Mouse (Mus musculus) c-Kit-positive CD71-positive TER-119-positive erythroid progenitor cells, embryonic 14.5 days (primary cell): ENCODE data around the gene Smr2.
"Not testable (repeated sequence)": the region's sequence is repeated elsewhere in the genome, so short reads cannot be mapped to it uniquely, and the experiment has no call there.

ENCODE experiments used
- DNase-seq: peaks from one replicate; pipeline ENCODE4 v3.0.0-alpha.2; 2013; ENCODE audit warnings: low spot score

Gene Smr2

DNA sequence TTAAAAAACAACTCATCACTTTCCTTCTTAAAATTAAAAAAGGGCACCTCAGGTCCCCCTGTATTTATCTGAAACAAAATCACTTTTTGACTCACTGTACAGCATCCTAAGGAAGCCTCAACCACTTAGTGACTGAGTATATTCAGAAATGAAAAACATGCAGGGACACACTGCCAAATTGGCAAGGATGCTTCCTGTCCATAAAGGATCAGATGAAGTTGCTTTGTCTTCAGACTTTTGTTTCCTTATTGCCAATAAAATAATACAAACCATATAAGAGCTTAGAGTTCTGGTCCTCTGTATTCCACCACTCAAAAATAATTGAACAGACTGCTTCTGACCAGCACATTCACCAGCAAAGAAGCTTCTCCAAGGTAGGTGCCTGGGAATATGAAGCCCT, at the start of gene Smr2:
Gene Smr2, plus strand, starts transcription at position 301 of the 400 bp plus-strand sequence.
- DNase-seq, result not testable (repeated sequence)

DNA sequence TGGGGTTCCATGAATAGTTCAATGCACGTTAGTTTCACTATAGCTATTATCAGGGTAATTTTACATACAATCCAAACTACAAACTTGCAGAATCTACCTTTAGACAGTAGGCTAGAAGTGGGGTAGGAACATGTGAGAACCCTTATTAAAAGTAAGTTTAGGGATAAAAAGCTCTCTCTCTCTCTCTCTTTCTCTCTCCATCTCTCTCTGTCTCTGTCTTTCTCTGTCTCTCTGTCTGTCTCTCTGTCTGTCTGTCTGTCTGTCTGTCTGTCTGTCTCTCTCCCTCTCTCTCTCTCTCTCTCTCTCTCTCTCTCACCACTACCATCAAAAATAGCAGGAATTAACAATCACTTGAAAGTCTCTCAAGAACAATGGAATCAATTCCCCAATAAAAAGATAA, 25.1 kb downstream of the Smr2 start, which contains the start of gene Gm11116:
Gene Gm11116, minus strand, starts transcription at position 101 of the 400 bp plus-strand sequence.
- DNase-seq, result no peak

DNA sequence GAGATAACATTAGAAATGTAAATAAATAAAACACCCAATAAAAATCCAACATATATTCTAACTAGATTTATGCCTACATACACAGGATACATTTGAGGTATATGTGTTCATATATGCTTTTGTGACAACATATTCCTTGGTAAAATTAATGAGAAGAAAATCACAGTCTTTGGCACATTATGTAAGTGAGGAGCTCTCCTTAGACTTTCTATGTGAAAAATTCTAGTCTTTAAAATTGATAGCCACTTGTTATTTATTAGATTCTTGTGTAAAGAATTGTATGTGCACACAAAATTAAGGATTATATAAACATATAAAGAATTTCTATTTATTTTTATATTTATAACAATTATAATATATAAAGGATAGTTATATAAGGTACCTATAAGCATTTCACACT, 67.6 kb downstream of the Smr2 start, which contains the start of gene Gm11115:
Gene Gm11115, minus strand, starts transcription at position 101 of the 400 bp plus-strand sequence.
- DNase-seq, result no peak
